9 mouse cellular contexts compared by ENCODE assay signal in genomic region chr5:5343267-5343666, GRCm38 (mm10).
DNase-seq lines count a peak whose midpoint lies in the region; ATAC-seq and TF ChIP-seq lines count a peak whose summit lies in the region.
"Had no signal": no experiment of that assay in that cellular context is flagged by ENCODE, and none has a peak within 500 bp of the region (broad histone marks: within the 10 kb centered on the region; RNA-seq: fewer than 3 reads in every experiment).

No protein-coding gene starts in this region.

- peak; percentile 42; the same call in 1 of the 2 replicates for ATAC-seq in forebrain, postnatal 0 days
- ATAC-seq in hindbrain, embryonic 11.5 days (ENCODE audit: low FRiP score), result peak; percentile 78
- ATAC-seq in midbrain, embryonic 11.5 days (ENCODE audit: low FRiP score), result peak; percentile 81

- H3K9me3 ChIP-seq in forebrain, postnatal 0 days (ENCODE audit: low read length), result no peaks in the 10 kb centered on the region
- H3K9me3 ChIP-seq in hindbrain, embryonic 11.5 days (ENCODE audit: control insufficient read depth, low read length), result no peaks in the 10 kb centered on the region
- peaks cover under 1% of the 10 kb centered on the region; the same call in 1 of the 2 replicates for H3K9me3 ChIP-seq in midbrain, embryonic 11.5 days (ENCODE audit: control insufficient read depth, low read length)
- H3K9me3 ChIP-seq: G1E had no signal

- H3K9ac ChIP-seq in forebrain, postnatal 0 days, result no peak overlapping the region
- no peak overlapping the region for H3K9ac ChIP-seq in hindbrain, embryonic 11.5 days (ENCODE audit: low read depth, low read length)
- no peak overlapping the region for H3K9ac ChIP-seq in midbrain, embryonic 11.5 days (ENCODE audit: low read length)

- no peak overlapping the region for H3K4me2 ChIP-seq in forebrain, postnatal 0 days (ENCODE audit: low read depth)
- H3K4me2 ChIP-seq in hindbrain, embryonic 11.5 days (replicated peaks; ENCODE audit: low read depth, low read length), result no peak overlapping the region
- H3K4me2 ChIP-seq in midbrain, embryonic 11.5 days, result no peak overlapping the region

- no peaks in the 10 kb centered on the region for H3K27me3 ChIP-seq in forebrain, postnatal 0 days (ENCODE audit: insufficient read depth, low read length)
- H3K27me3 ChIP-seq in hindbrain, embryonic 11.5 days (ENCODE audit: control insufficient read depth, insufficient read depth, low read length), result no peaks in the 10 kb centered on the region
- H3K27me3 ChIP-seq in midbrain, embryonic 11.5 days (ENCODE audit: control insufficient read depth, insufficient read depth, low read length), result no peaks in the 10 kb centered on the region

- 48% methylated on average over 2 of the region's 2 CpGs for whole genome bisulfite sequencing in forebrain, postnatal 0 days
- WGBS in hindbrain, embryonic 11.5 days, result 69% methylated on average over 2 of the region's 2 CpGs
- WGBS in midbrain, embryonic 11.5 days, result 56% methylated on average over 2 of the region's 2 CpGs

- H3K4me1 ChIP-seq in forebrain, postnatal 0 days (ENCODE audit: insufficient read depth), result peaks cover 17% of the 10 kb centered on the region
- no peaks in the 10 kb centered on the region for H3K4me1 ChIP-seq in hindbrain, embryonic 11.5 days (replicated peaks; ENCODE audit: control insufficient read depth, insufficient read depth, low read length)
- H3K4me1 ChIP-seq in midbrain, embryonic 11.5 days (ENCODE audit: control insufficient read depth, insufficient read depth, low read length), result peaks cover 13% of the 10 kb centered on the region

- no peak for TF ChIP-seq CTCF in forebrain, postnatal 0 days (IDR thresholded peaks at IDR 0.05; ENCODE audit: low read depth)

- DNase-seq in kidney, postnatal 10 days, result peak; percentile 18
- DNase-seq in kidney, adult 11 months, result no peak
- DNase-seq in forebrain, postnatal 0 days, result peak; percentile 14
- no peak for DNase-seq in hindbrain, embryonic 11.5 days (ENCODE audit: low spot score)
- no peak for DNase-seq in midbrain, embryonic 11.5 days (ENCODE audit: low spot score, missing footprints)
- no peak for DNase-seq in frontal cortex, postnatal 14 days (ENCODE audit: low spot score in 2 of 2)
- no peak for DNase-seq in right cerebral cortex, postnatal 36 days (ENCODE audit: low spot score in 2 of 2)
- no peak for DNase-seq in frontal cortex, postnatal 10 days (ENCODE audit: low spot score in 2 of 2)

- H3K36me3 ChIP-seq in forebrain, postnatal 0 days (ENCODE audit: insufficient read depth), result no peaks in the 10 kb centered on the region
- no peaks in the 10 kb centered on the region for H3K36me3 ChIP-seq in hindbrain, embryonic 11.5 days (ENCODE audit: control insufficient read depth, insufficient read depth, low read length)
- no peaks in the 10 kb centered on the region for H3K36me3 ChIP-seq in midbrain, embryonic 11.5 days (ENCODE audit: control insufficient read depth, insufficient read depth, low read length)
- H3K36me3 ChIP-seq: G1E had no signal

- no peak overlapping the region for H3K4me3 ChIP-seq in forebrain, postnatal 0 days (ENCODE audit: low read depth, low read length)
- H3K4me3 ChIP-seq in hindbrain, embryonic 11.5 days (ENCODE audit: low read depth, low read length), result no peak overlapping the region
- H3K4me3 ChIP-seq in midbrain, embryonic 11.5 days (ENCODE audit: low read depth, low read length), result no peak overlapping the region

- peak overlapping the region; percentile 58; the same call in 1 of the 2 replicates for H3K27ac ChIP-seq in forebrain, postnatal 0 days (ENCODE audit: low read depth, low read length)
- H3K27ac ChIP-seq in hindbrain, embryonic 11.5 days (ENCODE audit: low read depth, low read length), result peak overlapping the region; percentile 48; the same call in 1 of the 2 replicates
- peak overlapping the region; percentile 60 for H3K27ac ChIP-seq in midbrain, embryonic 11.5 days (ENCODE audit: low read depth, low read length)

Comparison
In these comparisons a context has a peak if more than half of its experiments do, and no peak if none do; other contexts are left out.
1. DNase-seq: peak in kidney, postnatal 10 days (single experiment) and forebrain, postnatal 0 days (single experiment); none in kidney, adult 11 months (single experiment), hindbrain, embryonic 11.5 days (single experiment), midbrain, embryonic 11.5 days (single experiment), frontal cortex, postnatal 14 days (0 of 2), right cerebral cortex, postnatal 36 days (0 of 2) and frontal cortex, postnatal 10 days (0 of 2).
2. Peak in every context shown above with its lines, with median percentiles within 50 percentile points of each other: ATAC-seq and H3K27ac ChIP-seq.